Mouse (Mus musculus) G1E (cell line): ENCODE data around the gene Abhd16b. TPM values are rescaled to one million over a fixed set of nuclear protein-coding genes. Genes with fewer than 3 reads are reported as not detected.

ENCODE experiments used
- ATAC-seq: 2 replicates; pipeline ENCODE4 v1.8.0; 2016; ENCODE audit warnings: mild to moderate bottlenecking; ENCODE audit not compliant: insufficient number of reproducible peaks, poor library complexity, low FRiP score, severe bottlenecking; ENCODE audit errors: extremely low read depth
- DNase-seq: peaks from one replicate; pipeline ENCODE4 v3.0.0; 2012; ENCODE audit warnings: low spot score
- H3K27me3 ChIP-seq: 2 replicates; pipeline ENCODE4 v1.6.1; 2012; ENCODE audit warnings: mild to moderate bottlenecking, low read length, inconsistent platforms; ENCODE audit not compliant: insufficient read depth
- H3K36me3 ChIP-seq: replicated peaks from 2 replicates; pipeline ENCODE3; 2012; ENCODE audit warnings: mild to moderate bottlenecking, inconsistent platforms
- H3K4me1 ChIP-seq: 2 replicates; pipeline ENCODE4 v1.6.1; 2012; ENCODE audit warnings: low read depth, low read length, inconsistent platforms, mixed read lengths; ENCODE audit not compliant: insufficient read depth
- H3K4me3 ChIP-seq: 2 replicates; pipeline ENCODE4 v1.5.1; 2012; ENCODE audit warnings: low read depth, mild to moderate bottlenecking, inconsistent platforms, low read length, moderate library complexity, mixed read lengths
- H3K9me3 ChIP-seq: replicated peaks from 2 replicates; pipeline ENCODE4 v1.6.1; 2012; ENCODE audit warnings: inconsistent platforms
- CTCF ChIP-seq: IDR thresholded peaks from 2 replicates; pipeline ENCODE4 v1.5.1; 2012; ENCODE audit warnings: low read depth, low read length, inconsistent platforms, mixed read lengths
- GATA1 ChIP-seq: IDR thresholded peaks from 2 replicates; pipeline ENCODE4 v1.6.1; 2012; ENCODE audit warnings: borderline replicate concordance, low read length, inconsistent platforms, mixed read lengths
- GATA2 ChIP-seq: IDR thresholded peaks from 2 replicates; pipeline ENCODE4 v1.6.1; 2012; ENCODE audit warnings: low read depth, low read length, inconsistent platforms, borderline replicate concordance
- POLR2AphosphoS5 ChIP-seq: IDR thresholded peaks from 2 replicates; pipeline ENCODE4 v1.6.1; 2012; ENCODE audit warnings: low read depth, low read length, inconsistent platforms; ENCODE audit not compliant: insufficient replicate concordance
- TAL1 ChIP-seq: conservative IDR thresholded peaks from 2 replicates; pipeline ENCODE4 v1.6.1; 2012; ENCODE audit warnings: low read depth, low read length, inconsistent platforms, mixed read lengths
- polyA plus RNA-seq: library from polyadenylated mRNA; stranded (reverse); fragments of >175 nt; gene quantifications from 2 replicates; pipeline ENCODE4 v1.2.3, GENCODE M21; 2012
- total RNA-seq, 2 experiments: library from RNA; stranded (forward) in 1 of 2; stranded (reverse) in 1 of 2; fragments of 200-1000 nt in 1 of 2; fragments of >200 nt in 1 of 2; fragmentation: Nextera tagmentation in 1 of 2; gene quantifications; 2 replicates each; pipeline ENCODE4 v1.2.3; 2014 to 2017

Gene Abhd16b
- total and polyA plus RNA-seq, 3 experiments = not detected

GRCm38 (mm10) chr2:181459153-181459672 is 33.8 kb upstream of the Abhd16b start, which contains the start of gene Zbtb46:
Gene Zbtb46, minus strand, starts transcription at chr2:181459426.
- H3K4me3 ChIP-seq = peak within 1 kb of the TSS; percentile 78
- H3K27me3 ChIP-seq = peaks cover 79% of the 10 kb centered on the region
- H3K9me3 ChIP-seq = no peaks in the 10 kb centered on the region
- DNase-seq (peak; percentile 88), ATAC-seq (peak; percentile 65)
- no peak for TF ChIP-seq GATA1
- TF ChIP-seq TAL1 = no peak
- TF ChIP-seq POLR2AphosphoS5 = no peak
- no peak for TF ChIP-seq GATA2
- TF ChIP-seq CTCF = no peak
- peaks cover 22% of the 10 kb centered on the region for H3K4me1 ChIP-seq
- H3K36me3 ChIP-seq = no peaks in the 10 kb centered on the region

GRCm38 (mm10) chr2:181459673-181460621 is 33.1 kb upstream of the Abhd16b start:
- DNase-seq (no peak), ATAC-seq (no peak)
- Histone ChIP-seq H3K36me3 (no peaks in the 10 kb centered on the region), H3K9me3 (no peaks in the 10 kb centered on the region), H3K27me3 (peaks cover 81% of the 10 kb centered on the region), H3K4me3 (peak overlapping the region; percentile 78), H3K4me1 (peaks cover 22% of the 10 kb centered on the region)
- TF ChIP-seq GATA1 (no peak), POLR2AphosphoS5 (no peak), TAL1 (no peak), CTCF (no peak), GATA2 (no peak)

- no peaks in the 10 kb centered on the region for H3K9me3 ChIP-seq
Observed at GRCm38 (mm10) chr2:181461536-181462100, 31.4 kb upstream of the Abhd16b start.

DNA sequence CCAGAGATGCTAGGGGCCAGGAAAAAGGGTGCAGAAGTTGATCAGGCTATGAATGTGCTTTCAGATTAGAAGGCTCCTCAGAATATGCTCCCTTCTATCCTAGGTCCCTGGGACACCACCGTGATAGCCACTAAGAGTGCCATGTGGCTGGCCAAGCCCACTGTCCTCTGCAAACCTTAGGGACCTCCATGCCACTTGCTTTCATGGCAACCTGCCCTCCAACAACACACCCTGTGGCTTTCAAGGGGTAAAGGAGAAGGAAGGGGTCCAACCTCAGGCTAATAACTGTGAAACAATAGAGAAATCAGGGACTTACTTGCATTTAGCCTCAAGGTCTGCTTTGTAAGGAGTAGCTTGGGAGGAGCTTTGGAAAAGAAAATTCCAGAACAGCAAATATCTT is 30.4 kb upstream of the Abhd16b start:
- Histone ChIP-seq H3K9me3 (no peaks in the 10 kb centered on the region), H3K36me3 (no peaks in the 10 kb centered on the region), H3K27me3 (peaks cover 82% of the 10 kb centered on the region), H3K4me1 (peaks cover 22% of the 10 kb centered on the region), H3K4me3 (no peak overlapping the region)
- no peak for ATAC-seq
- no peak for DNase-seq
- TF ChIP-seq GATA2 (no peak), TAL1 (no peak), GATA1 (no peak), POLR2AphosphoS5 (no peak), CTCF (no peak)

More at GRCm38 (mm10) chr2:181461536-181462100, 31.4 kb upstream of the Abhd16b start:
- TF ChIP-seq GATA2 (no peak), GATA1 (0 out of 2 replicates have a peak, but pooled peaks have one; percentile 38)
- ATAC-seq (no peak), DNase-seq (no peak)
- Histone ChIP-seq H3K36me3 (no peaks in the 10 kb centered on the region), H3K4me3 (no peak overlapping the region), H3K27me3 (peaks cover 86% of the 10 kb centered on the region), H3K4me1 (peaks cover 22% of the 10 kb centered on the region)

DNA sequence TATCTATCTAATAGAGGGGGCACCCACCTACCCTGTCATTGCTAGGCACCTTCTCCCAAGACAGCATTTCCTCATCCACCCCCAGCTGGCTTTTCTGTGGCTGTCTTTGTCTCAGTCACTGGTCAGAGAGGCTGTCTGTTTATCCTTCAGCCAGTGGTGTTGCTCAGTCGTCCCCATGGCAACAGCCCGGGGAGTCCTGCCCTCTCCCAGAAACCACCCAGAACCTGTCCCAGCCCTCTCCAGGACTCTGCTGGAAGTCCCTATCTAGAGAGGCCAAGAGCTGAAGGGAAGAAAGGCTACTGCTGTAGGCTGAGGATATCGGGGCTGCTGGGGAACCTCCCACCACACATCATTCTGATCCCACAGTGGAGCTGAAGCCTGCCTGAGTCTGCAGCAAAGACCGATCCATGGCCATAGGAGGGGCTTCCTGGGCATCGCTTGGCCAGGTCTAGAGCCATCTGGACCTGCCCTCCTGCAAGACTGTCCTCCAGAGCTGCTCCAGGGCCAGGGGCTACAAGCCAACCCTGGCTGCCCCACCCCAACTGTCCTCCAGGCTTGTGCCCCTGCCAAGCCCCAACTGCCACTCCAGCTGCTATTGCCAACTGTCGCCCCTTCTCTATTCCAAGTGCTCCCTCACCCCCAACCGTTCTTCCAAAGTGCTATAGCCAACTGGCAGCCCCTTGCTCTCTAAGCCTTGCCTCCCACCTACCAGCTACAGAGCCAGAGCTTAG is 29.8 kb upstream of the Abhd16b start:
- no peaks in the 10 kb centered on the region for H3K9me3 ChIP-seq
- peaks cover 19% of the 10 kb centered on the region for H3K4me1 ChIP-seq
- peaks cover 80% of the 10 kb centered on the region for H3K27me3 ChIP-seq
- TF ChIP-seq POLR2AphosphoS5 (no peak), CTCF (no peak), TAL1 (no peak), GATA2 (no peak)
- no peaks in the 10 kb centered on the region for H3K36me3 ChIP-seq
- ATAC-seq (no peak), DNase-seq (no peak)
- H3K4me3 ChIP-seq = no peak overlapping the region

GRCm38 (mm10) chr2:181465423-181465822 is 27.6 kb upstream of the Abhd16b start:
- no peak for TF ChIP-seq GATA2
- TF ChIP-seq CTCF = no peak
- no peak for TF ChIP-seq GATA1
- TF ChIP-seq POLR2AphosphoS5 = no peak
- TF ChIP-seq TAL1 = no peak
- Histone ChIP-seq H3K4me1 (no peaks in the 10 kb centered on the region), H3K27me3 (peaks cover 64% of the 10 kb centered on the region)

More at GRCm38 (mm10) chr2:181465423-181465822, 27.6 kb upstream of the Abhd16b start:
- Histone ChIP-seq H3K36me3 (no peaks in the 10 kb centered on the region), H3K4me3 (no peak overlapping the region), H3K9me3 (no peaks in the 10 kb centered on the region)
- DNase-seq (no peak), ATAC-seq (no peak)
